Mouse (Mus musculus) cerebellum, adult 2 months (tissue): ENCODE measurements around the gene Zfp90.

ENCODE experiments used
- CTCF ChIP-seq: fragments of 200-500 bp; IDR thresholded peaks from 2 replicates; pipeline ENCODE4 v1.5.1; 2011; ENCODE audit warnings: low read depth, mild to moderate bottlenecking, control low read depth, low read length, moderate library complexity, borderline replicate concordance; ENCODE audit not compliant: insufficient read depth
- POLR2A ChIP-seq: fragments of 200-500 bp; IDR thresholded peaks from 2 replicates; pipeline ENCODE4 v1.6.1; 2011; ENCODE audit warnings: low read length, control low read depth, borderline replicate concordance; ENCODE audit not compliant: insufficient read depth

- TF ChIP-seq POLR2A (no peak), CTCF (no peak)
Observed at GRCm38 (mm10) chr8:106410055-106410454, 5.1 kb upstream of the Zfp90 start.
